Mouse (Mus musculus): Measurements from ENCODE around the gene Anks1b. TPM values are rescaled to one million over a fixed set of nuclear protein-coding genes. Genes with fewer than 3 reads are reported as not detected.

Gene Anks1b
- total RNA-seq, 2 experiments from 2014 or later: 0.33 to 0.40 TPM

- no peak for DNase-seq
Observed at GRCm38 (mm10) chr10:90376605-90377004, 503.3 kb downstream of the Anks1b start.

DNA sequence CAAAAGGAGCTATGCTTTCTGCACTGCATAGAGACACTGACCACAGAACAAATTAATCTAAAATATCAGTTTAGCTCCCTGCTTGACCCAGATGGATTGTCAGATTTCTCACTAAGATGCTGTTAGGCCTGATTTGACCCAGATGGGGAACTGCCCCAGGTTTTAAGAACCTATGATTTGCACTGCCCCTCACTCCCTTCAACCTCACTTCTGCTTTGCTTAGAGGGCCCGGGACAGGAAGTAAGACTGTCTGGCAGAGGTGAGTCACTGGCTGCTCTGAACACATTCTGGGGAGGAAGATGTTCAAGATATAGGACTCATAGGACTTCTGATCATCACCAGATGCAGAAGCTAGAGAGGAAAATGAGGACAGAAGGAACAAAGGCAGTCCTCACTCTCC lies 506.8 kb downstream of the Anks1b start:
- DNase-seq: no peak

GRCm38 (mm10) chr10:90380704-90381339 lies 507.5 kb downstream of the Anks1b start:
- DNase-seq: no peak

DNA sequence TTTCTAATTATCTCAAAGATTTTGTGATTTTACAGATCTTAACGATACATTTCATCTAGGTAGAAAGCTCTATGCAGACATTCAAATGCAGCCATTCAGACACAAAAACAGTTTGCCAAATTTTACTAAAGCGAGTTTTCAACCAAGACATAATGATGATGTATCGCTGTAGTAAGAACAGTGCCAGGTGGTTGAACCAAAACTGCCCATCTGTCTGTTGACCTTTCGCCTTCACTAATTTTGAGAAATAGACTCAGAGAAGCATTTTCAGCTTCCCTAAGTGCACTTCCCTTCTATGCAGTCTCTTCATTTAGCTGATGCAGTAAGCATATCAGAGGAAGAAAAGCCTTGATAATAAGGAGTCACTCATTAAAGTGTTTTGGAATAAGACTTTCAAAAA lies 527.1 kb downstream of the Anks1b start:
- DNase-seq: no peak

- DNase-seq: no peak
Observed at GRCm38 (mm10) chr10:90408484-90408883, 535.2 kb downstream of the Anks1b start.

DNA sequence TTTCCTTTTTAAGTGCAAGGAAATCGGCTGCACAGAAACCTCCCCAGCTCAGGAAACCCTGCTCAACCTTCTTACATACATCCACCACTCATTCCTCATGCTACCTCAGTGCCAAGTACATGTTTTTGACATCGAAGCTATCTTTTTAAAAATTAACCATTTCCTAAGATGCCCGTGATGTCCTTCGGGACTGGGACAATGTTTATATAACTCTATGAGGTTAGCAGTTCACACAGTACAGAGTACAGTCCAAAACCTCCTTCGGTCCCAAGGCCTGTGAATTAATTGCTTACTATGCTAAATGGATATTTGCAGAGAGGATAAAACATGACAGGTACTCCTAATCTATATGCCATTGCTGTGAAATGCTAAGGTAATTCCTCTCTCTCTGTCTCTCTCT lies 558.2 kb downstream of the Anks1b start:
- no peak for DNase-seq

DNA sequence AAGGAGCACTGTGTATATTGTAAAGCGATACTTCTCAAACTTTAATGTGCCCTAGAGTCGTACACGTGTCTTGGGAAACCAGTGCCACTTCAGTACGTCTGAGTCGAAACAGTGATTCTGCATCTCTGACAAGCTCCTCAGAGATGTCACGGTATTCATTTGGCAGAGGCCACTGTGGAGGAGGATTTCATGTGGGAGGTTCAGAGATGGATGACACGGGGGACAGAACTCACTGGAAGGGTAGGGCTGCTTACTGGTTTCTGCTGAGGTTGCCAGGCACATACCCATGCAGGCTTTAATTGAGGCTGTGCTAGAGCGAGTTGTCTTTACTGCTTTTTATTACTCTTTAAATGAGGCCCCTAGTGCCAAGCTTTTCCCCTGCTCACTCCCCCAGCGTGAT lies 558.7 kb downstream of the Anks1b start:
- no peak for DNase-seq

- DNase-seq: no peak
Observed at GRCm38 (mm10) chr10:90432479-90432878, 559.2 kb downstream of the Anks1b start.

DNA sequence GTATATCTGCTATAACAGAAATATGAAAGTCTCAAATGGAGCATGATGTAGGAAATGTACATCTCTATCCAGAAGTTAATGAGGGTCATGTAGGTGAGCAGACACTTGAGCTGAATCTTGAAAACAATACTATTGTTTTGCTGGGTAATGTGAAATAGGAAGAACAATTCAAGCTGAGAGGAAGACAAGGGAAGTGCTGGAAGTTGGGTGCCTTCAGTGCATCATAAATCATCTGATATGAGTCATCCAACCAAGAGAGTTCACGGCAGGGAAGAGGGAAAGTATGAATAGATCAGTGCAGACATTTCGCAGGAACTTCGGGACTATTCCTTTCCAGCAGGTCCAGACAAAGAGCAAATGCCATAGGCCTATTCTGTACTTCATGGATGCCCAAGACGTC lies 567.7 kb downstream of the Anks1b start:
- no peak for DNase-seq

DNA sequence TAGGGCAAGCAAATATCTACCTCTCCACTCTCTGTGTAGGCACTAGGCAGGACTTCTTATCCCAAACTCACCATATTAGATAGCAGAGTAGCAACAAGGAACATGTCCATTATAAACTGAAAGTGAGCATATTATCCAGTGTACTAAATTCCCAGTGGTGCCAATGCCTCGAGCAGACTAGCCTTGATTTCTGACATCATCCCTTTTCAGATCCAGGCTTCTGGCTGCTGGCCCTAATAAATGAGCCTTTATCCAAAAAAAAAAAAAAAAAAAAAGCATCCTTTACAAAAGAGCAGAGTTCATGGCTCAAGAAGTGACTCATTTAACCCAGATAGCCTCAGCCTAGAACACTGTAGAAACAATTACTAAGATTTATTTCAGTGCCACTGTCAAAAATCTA lies 568.3 kb downstream of the Anks1b start:
- DNase-seq: no peak

GRCm38 (mm10) chr10:90464906-90465305 lies 591.6 kb downstream of the Anks1b start:
- no peak for DNase-seq

DNA sequence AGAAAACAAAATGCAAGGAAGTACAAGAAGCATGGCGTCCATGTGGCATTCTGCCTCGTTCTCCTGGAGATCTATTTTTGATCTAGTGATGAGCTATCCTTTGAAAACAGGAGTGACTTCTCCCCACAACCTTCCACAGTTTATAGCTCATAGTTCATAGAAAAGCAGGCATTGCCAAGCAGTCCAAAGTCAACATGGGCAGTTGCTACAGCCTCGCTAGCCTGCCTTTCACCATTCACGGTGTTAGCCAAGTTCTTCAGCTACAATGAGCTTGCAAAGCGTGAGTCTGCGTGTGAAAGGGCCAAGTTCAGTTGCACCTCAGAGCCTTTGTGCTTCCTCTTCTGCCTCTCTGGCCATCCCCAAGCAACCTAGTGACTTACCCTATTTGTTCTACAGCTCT lies 592.1 kb downstream of the Anks1b start:
- DNase-seq: no peak

DNA sequence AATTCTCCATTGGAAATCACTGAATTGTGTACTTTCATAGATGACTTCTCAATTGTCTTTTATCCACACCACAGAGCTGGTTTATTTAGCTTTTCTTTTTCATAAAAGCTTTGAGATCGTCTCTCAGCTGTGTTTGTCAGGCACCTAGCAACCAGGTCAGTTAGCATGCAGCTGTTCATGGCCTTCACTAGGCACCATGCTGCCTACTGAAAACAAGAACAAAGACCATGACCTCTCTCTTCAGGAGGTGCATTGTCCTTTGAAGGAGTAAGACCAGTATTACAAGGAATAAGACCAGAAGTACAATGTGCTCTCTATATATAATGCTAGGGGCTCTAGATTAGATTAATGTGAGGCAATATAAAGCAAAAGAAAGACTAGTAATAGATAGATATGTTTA lies 594.2 kb downstream of the Anks1b start:
- DNase-seq: no peak

- no peak for DNase-seq
Observed at GRCm38 (mm10) chr10:90493436-90493835, 620.1 kb downstream of the Anks1b start.

DNA sequence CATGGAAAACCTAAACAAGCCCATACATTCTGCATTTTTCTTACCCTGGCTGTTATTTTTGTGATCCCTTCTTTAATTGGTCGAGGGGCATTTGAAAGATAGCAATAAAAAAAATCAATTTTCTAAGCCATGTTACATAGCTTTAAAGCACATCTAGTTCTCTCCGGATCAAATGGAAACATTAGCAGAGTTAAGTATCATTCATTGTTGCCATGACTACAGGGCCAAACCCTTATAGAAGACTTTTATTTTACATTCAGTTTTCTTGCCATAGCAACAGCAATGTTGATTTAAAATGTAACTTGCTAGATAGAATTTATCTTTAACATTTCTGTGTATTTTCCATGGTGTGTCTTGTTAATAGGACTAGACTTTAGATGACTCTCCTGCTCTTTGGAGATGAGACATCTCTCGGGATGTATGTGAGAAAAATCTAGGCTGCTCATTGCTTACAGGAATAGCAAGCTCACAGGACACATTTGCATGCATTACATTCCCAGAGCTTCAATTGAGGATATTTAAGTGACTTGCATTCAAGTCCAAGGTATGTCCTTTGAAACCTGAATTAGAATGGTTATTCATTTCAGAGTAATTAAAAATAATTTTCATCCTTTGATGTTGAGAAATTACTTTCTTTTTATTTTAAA lies 620.8 kb downstream of the Anks1b start:
- DNase-seq: no peak

DNA sequence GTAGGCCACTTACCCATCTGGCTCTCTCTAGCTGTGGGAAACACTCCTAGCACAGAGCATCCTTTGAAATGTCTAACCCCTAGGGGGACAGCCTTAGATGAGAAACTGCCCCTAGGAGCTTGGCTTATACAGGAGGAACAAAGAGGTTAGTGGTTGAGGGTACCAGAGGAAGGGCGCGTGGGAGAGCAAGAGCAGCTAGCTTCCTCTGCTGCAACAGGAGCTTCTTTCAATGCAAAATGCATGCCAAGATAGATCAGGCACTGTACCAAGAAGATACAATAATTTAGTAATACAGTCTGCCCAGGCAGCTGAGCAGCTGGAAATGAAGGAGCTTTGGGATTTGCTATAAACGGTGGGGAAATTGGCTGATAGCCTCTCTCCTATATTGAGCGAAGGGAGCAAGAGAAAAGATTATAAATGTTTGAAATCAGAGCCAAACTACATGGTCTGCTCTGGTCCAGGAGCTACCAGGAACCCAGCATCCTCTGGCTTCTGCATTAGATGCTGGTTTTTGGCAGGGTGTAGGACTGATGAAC lies 621.7 kb downstream of the Anks1b start:
- no peak for DNase-seq

DNA sequence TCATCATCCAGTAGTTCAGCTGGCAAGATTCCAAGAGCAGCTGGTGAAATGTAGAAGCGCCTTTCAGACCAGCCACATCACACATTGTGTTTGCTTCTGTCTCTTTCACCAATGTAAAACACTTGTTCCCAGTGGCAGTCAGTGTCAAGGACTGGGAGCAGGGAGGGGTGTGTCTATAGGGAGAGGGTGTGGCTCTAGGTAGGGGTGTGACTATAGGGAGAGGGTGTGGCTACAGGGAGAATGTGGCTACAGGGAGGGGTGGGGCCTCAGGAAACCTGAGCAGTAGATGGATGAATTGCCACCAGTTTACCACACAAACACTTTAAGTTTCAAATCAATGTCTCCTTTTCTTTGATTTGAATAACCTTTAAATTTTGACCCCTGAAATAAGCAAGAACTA lies 634.3 kb downstream of the Anks1b start:
- DNase-seq: no peak

GRCm38 (mm10) chr10:90512801-90513200 lies 639.5 kb downstream of the Anks1b start:
- DNase-seq: no peak

DNA sequence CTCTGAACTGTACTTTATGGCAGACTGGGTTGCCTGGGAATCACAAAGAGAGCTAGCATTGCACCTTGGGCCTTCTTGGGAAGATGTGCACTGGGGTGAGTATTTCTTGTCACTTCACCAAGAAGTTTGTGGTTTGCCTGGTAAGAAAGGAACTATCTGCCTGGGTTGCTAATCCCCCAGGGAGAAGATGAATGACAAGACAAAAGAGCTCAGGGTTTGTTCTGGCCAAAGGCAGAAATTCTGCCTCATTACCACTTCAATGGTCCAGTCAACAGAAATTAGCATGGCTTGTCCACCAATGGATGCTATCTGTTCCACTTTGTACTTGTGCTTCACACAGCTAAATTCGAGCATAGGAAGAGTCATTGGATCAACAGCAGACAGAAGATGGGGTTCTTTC lies 658.5 kb downstream of the Anks1b start:
- DNase-seq: no peak

GRCm38 (mm10) chr10:90535370-90535769 lies 662.1 kb downstream of the Anks1b start:
- no peak for DNase-seq

- no peak for DNase-seq
Observed at GRCm38 (mm10) chr10:90546635-90547034, 673.3 kb downstream of the Anks1b start.

- peak in 1 of 2 experiments; percentile 11 for DNase-seq
Observed at GRCm38 (mm10) chr10:90562906-90563305, 689.6 kb downstream of the Anks1b start.

- peak; percentile 7 to 8 for DNase-seq
Observed at GRCm38 (mm10) chr10:90576191-90577098, 703.1 kb downstream of the Anks1b start.

Measured in heart, adult 18-20 months (tissue).